Mouse (Mus musculus) olfactory bulb, adult 2 months (tissue): Measurements from ENCODE around the gene Meis2. TPM values are rescaled to one million over a fixed set of nuclear protein-coding genes. Genes with fewer than 3 reads are reported as not detected.

Experiments
- H3K27ac ChIP-seq: fragments of 200-500 bp; 2 replicates; pipeline ENCODE4 v1.5.1; 2012; ENCODE audit warnings: low read depth, low read length; ENCODE audit not compliant: insufficient read depth
- H3K4me1 ChIP-seq: fragments of 200-500 bp; 2 replicates; pipeline ENCODE4 v1.6.1; 2012; ENCODE audit warnings: low read length; ENCODE audit not compliant: control insufficient read depth, insufficient read depth
- H3K4me3 ChIP-seq: fragments of 200-500 bp; 2 replicates; pipeline ENCODE4 v1.5.1; 2012; ENCODE audit warnings: mild to moderate bottlenecking, low read depth, low read length, moderate library complexity; ENCODE audit not compliant: insufficient read depth
- CTCF ChIP-seq: fragments of 200-500 bp; IDR thresholded peaks from 2 replicates; pipeline ENCODE4 v1.5.1; 2012; ENCODE audit warnings: low read depth, mild to moderate bottlenecking, low read length, moderate library complexity; ENCODE audit not compliant: insufficient read depth
- POLR2A ChIP-seq: fragments of 200-500 bp; IDR thresholded peaks from 2 replicates; pipeline ENCODE4 v1.6.1; 2012; ENCODE audit warnings: mild to moderate bottlenecking, low read depth, low read length, moderate library complexity; ENCODE audit not compliant: insufficient read depth
- WGBS: fragments of 180-500 bp; shearing (Covaris S2); methylation state at CpG from one replicate; pipeline ENCODE4 v1.1.7; 2018; 5-methylcytosine and 5-hydroxymethylcytosine counted together
- polyA plus RNA-seq: library from polyadenylated mRNA; stranded (reverse); fragments of >200 nt; gene quantifications from 2 replicates; pipeline ENCODE4 v1.2.4, GENCODE M21; 2012; ENCODE audit warnings: low replicate concordance; ENCODE audit not compliant: missing spikeins, insufficient read depth, insufficient read length

The Meis2 gene
- polyA plus RNA-seq, 1 experiment = 356 TPM

DNA sequence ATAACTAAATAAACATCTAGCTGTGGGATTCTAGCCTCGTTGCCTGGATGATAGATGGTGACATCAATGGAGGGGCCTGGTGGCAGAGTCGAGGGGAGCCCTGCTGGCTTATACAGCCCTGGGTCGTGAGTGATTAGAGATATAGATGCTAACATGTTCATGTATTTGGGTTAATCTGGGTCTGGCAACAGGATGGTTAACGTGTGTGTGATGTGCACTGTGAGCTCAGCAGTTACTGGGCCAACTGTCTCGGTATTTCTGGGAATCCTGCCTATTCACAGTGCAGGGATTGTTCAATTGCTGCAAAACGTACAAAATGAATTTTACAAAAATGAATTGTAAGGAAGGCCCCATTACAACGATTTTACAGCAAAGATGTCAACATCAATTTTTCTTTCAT lies 20.6 kb downstream of the Meis2 start:
- TF ChIP-seq POLR2A (no peak), CTCF (no peak)
- H3K4me3 ChIP-seq = no peak overlapping the region
- H3K27ac ChIP-seq = peak overlapping the region; percentile 69
- H3K4me1 ChIP-seq = peaks cover 5% of the 10 kb centered on the region; the same call in 1 of the 2 replicates
- WGBS = 15% methylated on average over 7 of the region's 7 CpGs

DNA sequence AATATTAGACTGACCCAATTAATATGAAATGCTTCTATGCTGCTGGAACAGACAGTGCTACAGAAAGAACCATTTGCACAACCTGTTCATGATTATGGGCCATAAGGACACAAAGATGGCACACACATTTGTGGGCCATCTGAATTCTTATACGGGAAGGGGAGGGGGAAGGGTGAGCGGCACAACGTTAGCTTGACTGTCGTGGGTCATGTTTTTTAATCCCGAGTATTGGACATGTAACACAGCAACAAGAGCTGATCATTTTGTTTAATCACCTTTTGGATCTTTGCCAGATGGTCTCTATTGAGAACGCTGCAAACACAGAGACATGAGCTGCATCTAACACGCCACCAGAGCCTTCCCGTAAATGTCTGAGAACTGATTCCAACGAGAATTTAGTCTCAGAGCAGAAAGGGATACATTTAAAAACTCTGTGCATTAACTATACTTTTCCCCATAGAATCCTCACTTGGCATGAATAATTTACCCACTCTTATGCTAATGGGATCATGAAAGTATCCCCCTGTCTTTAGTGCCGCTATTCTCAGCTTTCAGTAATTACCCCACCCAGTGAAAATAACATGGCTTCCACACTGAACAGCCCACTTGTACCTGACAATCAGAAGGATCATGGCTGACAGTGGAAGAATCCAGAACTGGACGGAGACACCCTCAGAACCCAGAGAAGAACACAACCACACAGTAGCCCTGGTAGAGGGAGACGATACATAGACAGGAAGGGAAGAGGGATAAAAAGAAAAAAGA lies 22.5 kb downstream of the Meis2 start:
- TF ChIP-seq CTCF = no peak
- no peak for TF ChIP-seq POLR2A
- H3K4me1 ChIP-seq = peaks cover 7% of the 10 kb centered on the region; the same call in 1 of the 2 replicates
- 17% methylated on average over 12 of the region's 12 CpGs for WGBS
- H3K27ac ChIP-seq = peak overlapping the region; percentile 84; the same call in 1 of the 2 replicates
- H3K4me3 ChIP-seq = no peak overlapping the region

DNA sequence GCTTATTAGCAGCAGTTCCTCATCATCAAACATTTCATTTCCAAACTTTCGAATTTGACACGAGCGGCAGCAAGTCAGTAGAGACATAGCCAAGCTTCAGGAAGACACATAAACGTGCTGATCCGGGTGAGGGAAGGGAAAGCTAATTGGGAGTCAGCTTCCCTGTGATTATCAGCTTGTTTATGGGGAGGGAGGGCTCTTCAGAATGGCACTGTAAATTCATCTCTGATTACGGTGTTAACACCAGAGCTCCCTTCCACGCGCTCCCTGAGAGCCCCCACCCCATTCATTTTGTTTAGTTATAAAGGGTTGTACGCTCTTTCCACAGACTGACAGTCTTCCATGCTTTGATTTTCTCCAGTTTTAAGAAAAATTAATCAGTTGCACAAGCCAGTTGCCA lies 23.2 kb downstream of the Meis2 start:
- 22% methylated on average over 9 of the region's 9 CpGs for WGBS
- TF ChIP-seq CTCF (no peak), POLR2A (no peak)
- Histone ChIP-seq H3K27ac (peak overlapping the region; percentile 79), H3K4me1 (peaks cover 7% of the 10 kb centered on the region; the same call in 1 of the 2 replicates), H3K4me3 (no peak overlapping the region; the same call in 1 of the 2 replicates)

DNA sequence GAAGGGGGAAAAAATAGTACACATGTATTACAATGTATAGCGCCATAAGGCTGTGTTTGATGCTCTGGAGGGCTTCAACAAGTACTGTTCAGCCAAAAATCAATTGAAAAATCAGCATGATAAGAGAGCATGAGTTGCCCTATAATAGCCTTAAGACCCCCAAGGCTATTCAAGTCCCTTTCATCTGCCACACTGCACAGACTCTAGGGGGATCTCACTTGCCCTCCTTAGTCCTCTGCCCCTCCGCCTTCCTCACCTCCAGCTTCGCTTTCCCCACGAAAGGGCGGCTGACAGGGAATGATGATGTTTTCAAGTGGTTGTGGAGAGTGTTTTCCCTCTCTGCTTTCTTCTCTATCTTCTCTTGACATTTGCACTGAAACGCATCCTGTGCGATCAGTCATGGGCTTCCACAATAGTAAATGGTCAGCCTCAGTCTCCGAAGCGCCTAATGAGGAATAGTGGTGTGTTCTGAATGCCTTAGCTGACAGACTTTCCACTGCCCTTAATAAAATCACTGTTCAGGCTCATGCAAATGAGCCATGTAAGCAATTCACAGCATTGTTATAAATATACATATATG lies 23.9 kb downstream of the Meis2 start:
- TF ChIP-seq POLR2A = no peak
- no peak for TF ChIP-seq CTCF
- WGBS = 35% methylated on average over 9 of the region's 9 CpGs
- peak overlapping the region; percentile 79 for H3K27ac ChIP-seq
- H3K4me1 ChIP-seq = peaks cover 7% of the 10 kb centered on the region; the same call in 1 of the 2 replicates
- H3K4me3 ChIP-seq = 0 out of 2 replicates have a peak overlapping the region, but pooled peaks have one; percentile 2

DNA sequence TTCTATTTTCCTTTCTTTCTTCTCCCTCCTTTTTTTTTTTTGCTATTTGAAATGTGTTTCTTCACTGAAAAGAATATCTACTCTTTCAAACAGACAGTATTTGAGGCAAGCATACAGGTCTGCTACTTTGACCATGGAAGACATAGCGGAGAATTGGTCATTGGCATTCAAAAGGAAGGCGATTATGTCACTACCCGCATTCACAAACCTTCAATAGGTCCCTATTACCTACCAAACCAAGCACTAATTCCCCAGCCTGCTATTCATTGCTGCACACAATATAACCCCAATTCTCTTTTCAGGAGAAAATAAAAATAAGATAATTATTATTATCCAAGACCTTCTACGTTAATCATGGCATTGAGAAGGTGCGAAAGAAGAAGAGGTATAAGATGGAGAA lies 30.3 kb downstream of the Meis2 start:
- H3K4me3 ChIP-seq = no peak overlapping the region
- 30% methylated on average over 5 of the region's 5 CpGs for WGBS

DNA sequence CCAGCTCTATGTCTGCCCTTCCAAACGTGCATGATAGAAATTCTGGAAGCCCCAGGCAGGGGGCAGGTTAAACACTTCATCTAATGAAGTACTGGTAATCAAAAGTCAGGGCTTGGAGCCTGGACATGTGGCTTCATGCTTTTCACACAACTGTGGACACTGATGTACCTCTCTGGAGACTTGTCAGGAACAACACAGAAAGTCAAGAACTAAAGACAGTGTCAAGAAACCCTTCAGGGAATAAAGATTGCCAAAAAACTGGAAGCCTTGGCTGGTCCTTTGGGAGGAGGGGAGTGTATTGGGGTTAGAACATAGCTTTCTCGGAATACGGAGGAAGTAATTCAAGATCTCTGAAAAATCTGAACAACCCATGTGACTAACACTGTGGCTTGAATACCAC lies 37.5 kb downstream of the Meis2 start:
- peaks cover 12% of the 10 kb centered on the region for H3K4me1 ChIP-seq
- no peak for TF ChIP-seq POLR2A
- no peak for TF ChIP-seq CTCF
- H3K4me3 ChIP-seq = no peak overlapping the region
- WGBS = 13% methylated on average over 3 of the region's 3 CpGs
- peak overlapping the region; percentile 69 for H3K27ac ChIP-seq

More for the DNA sequence above, 30.3 kb downstream of the Meis2 start:
- H3K27ac ChIP-seq = no peak overlapping the region
- peaks cover 10% of the 10 kb centered on the region; the same call in 1 of the 2 replicates for H3K4me1 ChIP-seq
- TF ChIP-seq CTCF (no peak), POLR2A (no peak)

DNA sequence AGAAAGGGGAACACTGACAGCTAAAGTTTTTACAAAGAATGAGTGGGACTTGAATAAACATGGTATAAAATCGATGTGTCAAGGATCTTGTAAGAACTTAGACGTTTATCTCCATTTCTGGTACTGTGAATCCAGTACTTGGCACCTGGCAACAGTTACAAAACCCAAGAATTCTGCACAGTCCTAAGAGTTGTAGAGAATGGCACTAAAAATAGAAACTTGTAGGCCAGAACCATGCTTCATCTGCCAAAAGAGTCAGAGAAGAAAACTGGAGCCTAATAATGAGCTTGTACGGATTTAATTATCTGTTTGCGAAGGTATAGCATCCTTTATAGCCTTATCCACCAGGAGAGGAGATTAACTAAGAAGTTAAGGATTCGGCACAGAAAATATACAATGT lies 42.8 kb downstream of the Meis2 start:
- Histone ChIP-seq H3K4me1 (peaks cover 28% of the 10 kb centered on the region), H3K4me3 (no peak overlapping the region), H3K27ac (no peak overlapping the region)
- TF ChIP-seq POLR2A (no peak), CTCF (no peak)
- WGBS = 23% methylated on average over 5 of the region's 5 CpGs

DNA sequence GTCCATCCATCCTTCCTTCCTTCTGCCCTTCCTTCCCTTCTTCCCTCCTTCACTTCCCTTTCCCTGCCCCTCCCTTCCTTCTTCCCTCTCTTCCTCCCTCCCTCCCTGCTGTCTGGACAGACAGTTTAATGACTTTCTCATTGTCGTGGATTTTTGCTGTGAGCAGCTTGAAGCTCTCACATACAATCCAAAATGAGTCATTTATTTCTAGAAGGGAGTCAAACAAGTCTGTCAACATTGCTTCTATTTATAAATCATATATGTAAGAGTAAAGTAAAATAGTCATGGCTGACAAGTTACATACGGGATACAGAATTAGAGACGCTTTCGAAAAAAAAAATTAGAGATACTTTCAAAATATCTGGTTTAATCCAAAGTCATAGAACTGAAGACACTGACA lies 43.7 kb downstream of the Meis2 start:
- 47% methylated on average over 4 of the region's 4 CpGs for WGBS
- Histone ChIP-seq H3K4me3 (no peak overlapping the region), H3K4me1 (peaks cover 28% of the 10 kb centered on the region), H3K27ac (no peak overlapping the region)
- TF ChIP-seq POLR2A (no peak), CTCF (no peak)

DNA sequence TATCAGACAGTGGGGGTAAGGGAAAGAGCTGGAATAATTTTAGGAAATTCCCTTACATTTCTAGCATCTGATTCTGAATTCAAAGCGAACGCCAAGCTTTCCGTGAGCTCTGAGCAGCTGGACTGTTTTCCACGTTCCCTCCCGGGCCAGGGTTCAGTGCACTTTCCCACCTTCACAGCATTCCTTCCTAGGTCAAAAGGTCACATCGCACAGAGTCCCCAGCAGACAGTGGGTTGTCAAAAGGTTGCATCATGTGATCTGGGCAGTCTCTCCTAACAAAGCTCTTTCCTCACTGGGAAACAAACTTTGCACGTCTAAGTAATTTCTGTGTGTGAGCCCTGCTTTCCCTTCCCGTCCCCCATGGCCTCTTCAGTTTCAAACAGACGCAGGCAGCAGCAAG lies 44.6 kb downstream of the Meis2 start:
- 8% methylated on average over 9 of the region's 9 CpGs for WGBS
- H3K4me3 ChIP-seq = no peak overlapping the region
- H3K4me1 ChIP-seq = peaks cover 28% of the 10 kb centered on the region
- no peak for TF ChIP-seq POLR2A
- TF ChIP-seq CTCF = no peak
- H3K27ac ChIP-seq = peak overlapping the region; percentile 74
